Mouse (Mus musculus) testis, adult 2 months (tissue): Measurements from ENCODE around the gene Ccl22.

Experiments
- CTCF ChIP-seq: fragments of 200-500 bp; IDR thresholded peaks from 2 replicates; pipeline ENCODE4 v1.5.1; 2012; ENCODE audit warnings: low read depth, mild to moderate bottlenecking, inconsistent platforms, low read length, moderate library complexity; ENCODE audit not compliant: control insufficient read depth, insufficient read depth, insufficient replicate concordance
- POLR2A ChIP-seq: fragments of 200-500 bp; IDR thresholded peaks from 2 replicates; pipeline ENCODE4 v1.6.1; 2012; ENCODE audit warnings: low read depth, mild to moderate bottlenecking, inconsistent platforms, low read length, moderate library complexity; ENCODE audit not compliant: control insufficient read depth

DNA sequence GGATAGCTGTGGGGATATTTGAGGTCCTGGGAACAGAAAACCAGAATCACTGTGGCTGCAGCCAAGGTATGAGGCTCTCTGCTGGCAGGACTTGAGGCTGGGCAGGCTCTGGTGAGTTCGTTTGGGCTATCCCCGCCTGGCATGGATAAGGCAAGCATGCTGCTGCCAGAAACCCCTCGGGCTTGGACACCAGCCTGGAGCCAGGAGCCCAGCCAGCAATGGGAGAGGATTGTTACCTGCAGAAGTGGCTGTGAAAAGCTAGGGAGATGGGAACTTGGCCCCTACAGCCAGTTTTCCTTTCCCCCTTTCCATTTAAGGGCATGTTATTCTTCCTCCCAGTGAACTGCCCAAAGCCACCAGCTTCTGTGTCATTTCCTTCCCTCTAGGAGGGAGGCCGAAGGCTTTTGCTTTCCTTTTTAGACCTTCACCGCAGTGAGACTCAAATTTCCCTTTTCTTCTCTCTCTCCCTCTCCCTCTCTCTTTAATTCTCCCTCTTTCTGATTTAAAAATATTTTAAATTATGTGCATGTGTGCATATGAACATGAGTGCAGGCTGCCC lies 34.2 kb upstream of the Ccl22 start:
- TF ChIP-seq CTCF, result no peak
- no peak for TF ChIP-seq POLR2A
